Comparison of ENCODE assay signal across 9 mouse cellular contexts in the genomic region with DNA sequence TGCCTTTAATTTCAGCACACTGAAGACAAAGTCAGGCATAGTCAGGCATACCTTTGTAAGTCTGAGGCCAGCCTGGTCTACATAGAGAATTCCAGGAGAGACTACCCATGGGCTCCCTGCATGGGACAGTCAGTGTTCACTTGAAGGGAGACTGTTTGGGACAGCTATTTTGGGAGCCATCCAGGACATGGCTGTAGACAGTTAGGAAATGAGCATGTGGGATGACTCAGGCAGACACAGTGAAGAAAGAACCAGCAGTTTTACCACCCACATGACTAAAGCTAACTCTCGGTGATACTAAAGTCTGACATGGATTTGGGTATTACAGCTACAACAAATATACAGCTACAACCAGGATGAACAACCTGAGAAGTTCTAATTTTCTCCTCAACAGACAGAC.
DNase-seq lines count a peak whose midpoint lies in the region; ATAC-seq lines count a peak whose summit lies in the region.
"Had no signal": no experiment of that assay in that cellular context is flagged by ENCODE, and none has a peak within 500 bp of the region (broad histone marks: within the 10 kb centered on the region; RNA-seq: fewer than 3 reads in every experiment).

No protein-coding gene starts in this region.

- no peak overlapping the region for H3K27ac ChIP-seq in intestine, embryonic 15.5 days
- no peak overlapping the region for H3K27ac ChIP-seq in midbrain, embryonic 10.5 days (replicated peaks)
- H3K27ac ChIP-seq: stomach, embryonic 15.5 days had no signal

- intact Hi-C loops in heart, postnatal 25 days (cut with DNase I) = no loop called here

- no peak overlapping the region for H3K4me2 ChIP-seq in intestine, embryonic 15.5 days (replicated peaks)
- H3K4me2 ChIP-seq: stomach, embryonic 15.5 days had no signal

- DNase-seq in heart, adult 8-10 months (ENCODE audit: low spot score) = peak; percentile 33
- DNase-seq in heart, postnatal 25 days (ENCODE audit: low spot score) = no peak
- peak; percentile 89 for DNase-seq in brain, adult 2 months (ENCODE audit: low read depth, low spot score)
- DNase-seq in layer of hippocampus, postnatal 25 days (ENCODE audit: extremely low spot score in 1 of 2, low spot score in 1 of 2) = peak; percentile 10 to 15
- peak; percentile 65 to 73 for DNase-seq in right cerebral cortex, adult 2 months (ENCODE audit: low spot score in 2 of 2)
- no peak for DNase-seq in thymus, adult 18-20 months
- DNase-seq in midbrain, embryonic 10.5 days (ENCODE audit: low spot score) = no peak

- H3K4me3 ChIP-seq in intestine, embryonic 15.5 days (replicated peaks) = no peak overlapping the region
- no peak overlapping the region for H3K4me3 ChIP-seq in midbrain, embryonic 10.5 days
- H3K4me3 ChIP-seq: stomach, embryonic 15.5 days had no signal

- H3K27me3 ChIP-seq in intestine, embryonic 15.5 days (replicated peaks) = no peaks in the 10 kb centered on the region
- no peaks in the 10 kb centered on the region for H3K27me3 ChIP-seq in midbrain, embryonic 10.5 days (ENCODE audit: low read depth, poor library complexity, severe bottlenecking)
- H3K27me3 ChIP-seq: stomach, embryonic 15.5 days had no signal

- H3K36me3 ChIP-seq in intestine, embryonic 15.5 days = no peaks in the 10 kb centered on the region
- H3K36me3 ChIP-seq in midbrain, embryonic 10.5 days = peaks cover 14% of the 10 kb centered on the region
- H3K36me3 ChIP-seq: stomach, embryonic 15.5 days had no signal

- H3K9me3 ChIP-seq in intestine, embryonic 15.5 days = no peaks in the 10 kb centered on the region
- 0 out of 2 replicates have a peak, but pooled peaks cover 5% of the 10 kb centered on the region for H3K9me3 ChIP-seq in midbrain, embryonic 10.5 days (replicated peaks)
- H3K9me3 ChIP-seq: stomach, embryonic 15.5 days had no signal

- no peak for ATAC-seq in intestine, embryonic 15.5 days

- no peak overlapping the region for H3K9ac ChIP-seq in intestine, embryonic 15.5 days
- H3K9ac ChIP-seq: stomach, embryonic 15.5 days had no signal

- no peaks in the 10 kb centered on the region for H3K4me1 ChIP-seq in intestine, embryonic 15.5 days (replicated peaks)
- H3K4me1 ChIP-seq in midbrain, embryonic 10.5 days = 0 out of 2 replicates have a peak, but pooled peaks cover 4% of the 10 kb centered on the region
- H3K4me1 ChIP-seq: stomach, embryonic 15.5 days had no signal

- 62% methylated on average over 1 of the region's 1 CpGs for WGBS in intestine, embryonic 15.5 days
- WGBS in midbrain, embryonic 10.5 days = 98% methylated on average over 1 of the region's 1 CpGs

Comparison
In these comparisons a context has a peak if more than half of its experiments do, and no peak if none do; other contexts are left out.
1. DNase-seq: peak in heart, adult 8-10 months (single experiment), brain, adult 2 months (single experiment), layer of hippocampus, postnatal 25 days (2 of 2) and right cerebral cortex, adult 2 months (2 of 2); none in heart, postnatal 25 days (single experiment), thymus, adult 18-20 months (0 of 2) and midbrain, embryonic 10.5 days (single experiment).